Mouse (Mus musculus) ES-Bruce4 (cell line): Measurements from ENCODE around the gene Prkn.

Experiments used
- CTCF ChIP-seq: IDR thresholded peaks from one replicate; pipeline ENCODE4 v1.8.1; 2011; ENCODE audit warnings: low read depth, low read length
- EP300 ChIP-seq: IDR thresholded peaks from 2 replicates; pipeline ENCODE4 v1.6.1; 2011; ENCODE audit warnings: low read depth, low read length; ENCODE audit not compliant: insufficient read depth
- POLR2A ChIP-seq: IDR thresholded peaks from one replicate; pipeline ENCODE4 v1.8.1; 2011; ENCODE audit warnings: low read length; ENCODE audit not compliant: insufficient read depth

- TF ChIP-seq CTCF (no peak), EP300 (no peak), POLR2A (no peak)
These were observed 821.7 kb downstream of the Prkn start for GRCm38 (mm10) chr17:11661898-11662297.
